Mouse (Mus musculus) adrenal gland, postnatal 36 days (tissue): ENCODE measurements at regions not wholly inside any gene's neighbourhood (a gene's known extent, or its start where the extent isn't known, plus 50 kb on each side); places are given as distances from the start of the nearest gene placed in this dataset.

Experiments
- DNase-seq, 2 experiments: peaks; one replicate each; pipeline ENCODE4 v3.0.0; 2021; ENCODE audit warnings: mixed read lengths in 1 of 2

DNA sequence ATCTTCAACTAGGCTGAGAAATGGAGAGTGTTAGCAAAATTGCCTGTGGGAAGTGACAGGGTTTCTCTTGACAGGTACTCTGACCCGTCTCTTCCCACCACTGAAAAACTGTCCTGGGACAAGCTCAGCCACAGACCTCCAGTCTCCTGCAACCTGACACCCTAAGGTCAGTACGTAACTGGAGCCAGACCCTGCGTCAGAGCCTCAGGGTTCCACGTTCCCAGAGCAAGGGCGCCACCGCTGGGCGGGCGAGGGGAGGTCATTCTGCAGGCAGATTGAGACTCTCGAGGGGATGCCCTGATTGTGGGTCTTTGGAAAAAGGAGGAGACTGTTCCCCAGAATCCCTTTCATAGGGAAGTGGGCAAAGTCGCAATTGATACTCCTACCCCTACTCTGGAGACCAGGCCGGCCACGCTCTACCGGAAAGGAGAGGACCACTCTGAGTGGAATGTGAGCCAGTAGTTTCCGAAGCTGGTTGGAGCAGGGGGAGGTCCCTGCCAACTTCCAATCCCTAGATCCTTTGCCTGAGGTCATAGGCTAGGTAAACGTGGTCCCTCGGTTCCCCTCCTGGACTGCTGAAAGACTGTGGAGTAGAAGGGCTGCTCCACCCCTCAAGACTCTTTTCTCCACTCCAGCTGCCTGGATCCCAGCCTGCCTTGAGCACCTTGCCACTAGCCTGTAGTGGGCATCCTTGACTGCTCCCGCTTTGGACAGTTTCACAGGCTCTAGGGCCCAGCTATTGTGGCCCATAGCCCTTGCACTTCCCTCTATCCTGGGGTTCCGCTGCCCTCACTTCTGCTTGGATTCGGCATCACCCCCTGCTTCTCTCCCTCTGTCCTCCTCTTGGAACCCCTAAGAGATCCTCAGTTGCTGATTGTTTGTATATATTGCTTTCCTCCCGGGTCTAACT lies 61.0 kb upstream of the Lpcat1 start:
- DNase-seq = peak; percentile 55 to 59

DNA sequence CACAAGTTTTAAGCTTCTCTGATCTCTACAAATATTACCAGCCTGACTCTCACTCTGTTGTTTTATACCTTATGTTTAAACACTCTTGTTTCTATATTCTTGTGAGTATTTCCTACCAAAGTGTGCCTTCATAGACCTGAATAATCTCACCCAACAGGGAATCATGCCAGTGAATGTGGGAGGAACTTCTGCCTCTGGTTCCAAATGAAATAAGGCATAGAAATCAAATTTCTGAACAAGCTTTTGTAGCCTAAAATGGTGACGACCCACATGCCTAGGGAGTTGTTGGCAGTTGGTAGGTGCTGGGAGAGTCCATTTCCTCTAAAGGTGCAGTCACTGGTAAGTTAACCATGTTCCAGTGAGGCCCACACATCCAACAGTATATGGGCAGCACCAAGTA lies 66.1 kb upstream of the Lpcat1 start:
- DNase-seq = no peak

DNA sequence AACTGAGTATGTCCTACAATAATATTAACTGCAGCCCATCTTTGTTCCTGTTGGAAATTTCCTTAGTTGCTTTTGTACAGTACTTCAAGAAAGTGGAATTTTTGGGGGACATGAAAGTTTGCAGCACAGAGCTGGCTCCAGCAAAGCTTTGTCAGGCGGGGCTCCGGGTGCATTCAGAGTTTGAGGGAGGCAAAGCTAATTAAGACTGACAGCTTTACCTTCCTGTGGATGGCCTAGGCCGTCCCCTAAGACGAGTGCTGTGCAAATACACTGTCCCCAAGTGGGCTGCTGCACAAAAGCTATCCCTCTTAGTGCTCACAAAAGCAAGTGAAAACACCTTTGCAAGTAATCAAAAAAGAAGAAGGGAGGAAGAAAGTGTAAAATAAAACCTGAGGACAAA lies 68.7 kb upstream of the Ndufs6 start:
- no peak for DNase-seq

DNA sequence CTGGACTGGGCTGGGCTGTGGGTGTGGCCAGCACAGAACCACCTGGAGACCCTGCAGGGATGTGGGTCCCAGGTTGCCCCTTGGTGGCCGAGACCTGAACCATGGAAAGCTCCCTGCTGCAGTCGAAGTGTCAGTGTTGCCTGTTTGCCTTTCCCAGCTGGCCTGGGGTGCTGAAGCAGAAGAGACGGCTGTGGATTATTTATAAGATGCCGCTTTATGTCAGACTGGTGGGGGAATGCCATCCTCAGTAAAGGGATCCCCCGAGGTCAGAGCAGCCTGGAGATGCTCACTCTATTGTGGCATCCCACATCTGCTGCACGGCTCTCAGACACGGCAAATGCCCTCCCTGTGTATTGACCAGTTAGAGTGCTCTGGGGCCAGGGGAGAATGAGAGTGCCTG lies 67.5 kb upstream of the Ndufs6 start:
- no peak for DNase-seq

DNA sequence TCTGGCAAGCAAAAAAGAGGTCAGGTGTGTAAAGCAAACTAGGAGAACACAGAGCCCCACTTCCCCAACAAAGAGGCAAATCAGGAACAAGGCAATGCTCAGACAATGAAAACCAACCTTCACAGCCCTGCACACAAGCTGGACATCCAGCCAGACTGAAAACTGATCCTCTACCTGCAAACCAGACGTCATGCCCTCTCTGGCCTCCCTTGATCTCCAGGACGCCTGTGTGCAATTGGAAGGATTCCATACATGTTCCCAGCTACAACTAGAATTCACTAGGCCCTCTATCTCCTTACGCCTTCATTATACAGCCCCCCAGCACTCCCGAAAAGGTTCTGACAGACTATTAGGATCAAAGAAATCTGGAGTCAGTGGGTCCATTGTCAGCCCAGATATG lies 60.7 kb upstream of the Ndufs6 start:
- no peak for DNase-seq

DNA sequence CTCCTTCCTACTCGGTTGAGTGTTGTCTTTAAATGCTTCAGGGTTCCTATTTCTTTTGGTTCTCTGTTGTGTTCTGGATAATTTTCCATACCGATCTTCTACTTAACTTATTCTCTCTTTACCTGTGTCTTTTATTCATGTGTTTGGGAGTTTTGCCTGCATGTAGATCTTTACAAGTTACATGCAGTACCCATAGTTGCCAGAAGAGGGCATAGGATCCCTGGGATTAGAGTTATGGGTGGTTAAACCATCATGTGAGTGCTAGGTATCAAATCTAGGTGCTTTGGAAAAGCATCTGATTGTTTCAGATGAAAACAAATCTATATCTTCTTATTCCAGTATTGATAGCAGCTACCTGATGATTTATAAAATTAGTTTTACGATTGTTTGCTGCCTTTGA lies 55.2 kb upstream of the Ndufs6 start:
- peak in 1 of 2 experiments; percentile 26 for DNase-seq
